Mouse (Mus musculus) adrenal gland, postnatal 10 days (tissue): ENCODE results near the gene Acox2. TPM values are rescaled to one million over a fixed set of nuclear protein-coding genes. Genes with fewer than 3 reads are reported as not detected.

ENCODE experiments used
- DNase-seq: peaks from one replicate; pipeline ENCODE4 v3.0.0; 2021; ENCODE audit warnings: mixed read lengths
- total RNA-seq, 2 experiments: library from RNA; stranded (reverse); gene quantifications; 2 replicates each; pipeline ENCODE4 v1.2.3; 2021

The Acox2 gene
- total RNA-seq, 2 experiments from 2014 or later: 16.0 to 37.1 TPM

GRCm38 (mm10) chr14:8214299-8215207, 44.6 kb downstream of the Acox2 start:
- DNase-seq: peak; percentile 88

GRCm38 (mm10) chr14:8213803-8214224, 45.3 kb downstream of the Acox2 start, which contains the start of gene Kctd6:
Gene Kctd6 (plus strand): TSS chr14:8214140.
- DNase-seq: peak; percentile 100

DNA sequence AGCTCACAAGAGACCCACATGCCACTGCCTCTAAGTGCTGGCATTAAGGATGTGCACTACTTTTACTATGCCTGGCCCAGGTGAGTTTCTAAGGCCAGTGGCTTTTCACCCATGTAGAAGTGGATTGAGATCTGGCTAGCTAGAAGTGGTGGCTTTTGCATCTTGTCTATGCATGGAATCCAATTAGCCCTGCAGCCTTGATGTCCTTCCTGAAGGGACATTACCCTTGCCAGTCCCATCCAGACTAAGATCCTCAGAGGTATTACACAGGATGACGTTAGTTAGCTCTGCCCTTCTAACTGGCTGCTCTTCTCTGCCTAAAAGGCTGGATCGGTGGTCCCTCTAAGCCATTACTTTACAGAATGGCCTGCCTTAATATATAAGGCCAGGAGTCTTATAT, 46.2 kb downstream of the Acox2 start:
- no peak for DNase-seq

GRCm38 (mm10) chr14:8209896-8210295, 49.3 kb downstream of the Acox2 start:
- no peak for DNase-seq

GRCm38 (mm10) chr14:8208876-8209275, 50.3 kb downstream of the Acox2 start:
- peak; percentile 29 for DNase-seq

GRCm38 (mm10) chr14:8207543-8207942, 51.6 kb downstream of the Acox2 start:
- DNase-seq: no peak

DNA sequence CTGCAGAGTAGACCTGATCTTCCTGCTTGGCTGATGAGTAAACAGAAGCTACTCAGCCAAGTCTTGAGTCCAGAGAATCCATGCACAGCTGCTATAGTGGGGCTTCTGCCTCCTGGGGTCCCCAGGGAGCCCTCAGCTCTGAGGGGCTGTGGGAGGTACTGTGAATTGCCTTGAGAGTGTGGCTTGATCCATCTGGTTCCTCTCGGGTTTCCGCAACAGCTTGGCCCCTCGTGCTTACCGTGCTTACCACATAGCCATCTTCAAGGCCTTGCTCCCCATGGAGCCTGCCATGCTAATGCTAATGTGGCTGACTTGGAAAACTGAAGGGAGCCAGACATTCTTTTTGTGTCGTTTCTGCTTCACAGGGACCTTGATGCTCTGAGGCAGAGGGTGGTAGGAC, 52.0 kb downstream of the Acox2 start:
- DNase-seq: no peak

DNA sequence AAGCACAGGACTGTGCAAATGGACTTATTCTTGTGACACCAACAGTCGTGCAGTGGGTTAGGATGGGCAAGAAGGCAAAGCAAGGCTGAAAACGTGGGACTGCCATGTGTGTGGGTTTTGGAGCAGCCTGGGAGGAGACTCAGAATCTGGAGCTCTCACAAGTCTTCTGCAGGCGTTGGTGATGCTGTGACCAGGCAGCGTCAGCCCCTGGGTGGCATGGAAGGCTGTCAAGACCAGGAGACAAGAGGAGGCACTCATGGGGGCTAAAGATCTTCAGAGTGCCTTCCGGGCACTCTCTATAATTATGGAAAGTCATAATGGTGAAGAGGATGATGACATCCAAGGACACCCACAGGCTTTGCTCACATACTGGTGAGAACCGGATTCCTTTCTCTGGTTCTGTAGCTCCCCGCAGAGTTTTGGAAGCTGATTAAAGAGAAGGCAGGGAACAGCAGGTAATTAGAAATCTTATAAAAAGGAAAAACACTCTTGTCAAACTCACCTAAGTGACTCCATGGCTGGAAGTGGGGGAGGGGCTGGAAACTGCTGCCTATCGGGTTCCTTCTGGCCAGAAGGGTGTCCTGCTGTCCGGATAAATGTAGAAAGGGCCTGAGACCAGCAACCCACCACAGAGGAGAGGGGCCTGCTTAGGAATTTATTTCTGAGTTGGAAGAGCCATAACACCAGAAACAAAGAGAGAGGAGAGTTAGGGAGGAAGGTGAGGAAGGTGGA, 52.8 kb downstream of the Acox2 start:
- no peak for DNase-seq

GRCm38 (mm10) chr14:8201715-8202114, 57.4 kb downstream of the Acox2 start:
- no peak for DNase-seq

DNA sequence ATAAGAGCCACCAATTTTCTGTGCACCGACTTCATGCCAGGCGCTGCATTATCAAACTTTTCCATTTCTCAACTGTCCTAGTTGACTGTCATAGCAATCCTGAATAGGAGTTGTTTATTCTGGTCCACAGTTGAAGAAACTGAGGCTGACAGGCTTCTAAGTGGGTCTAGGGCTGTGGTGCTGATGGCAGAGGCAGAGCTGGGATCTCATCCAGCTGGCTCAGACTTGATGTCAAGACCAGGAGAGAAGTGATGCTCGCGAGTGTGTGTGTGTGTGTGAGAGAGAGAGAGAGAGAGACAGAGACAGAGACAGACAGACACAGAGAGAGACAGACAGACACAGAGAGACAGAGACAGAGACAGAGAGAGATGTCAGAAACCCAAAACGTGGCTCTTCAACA, 58.4 kb downstream of the Acox2 start:
- no peak for DNase-seq

- DNase-seq: no peak
Measured at GRCm38 (mm10) chr14:8192727-8193126, 66.4 kb downstream of the Acox2 start.

GRCm38 (mm10) chr14:8191331-8191965, 67.7 kb downstream of the Acox2 start:
- no peak for DNase-seq

GRCm38 (mm10) chr14:8190556-8190955, 68.6 kb downstream of the Acox2 start:
- DNase-seq: no peak

- DNase-seq: peak; percentile 49
Measured at GRCm38 (mm10) chr14:8186278-8187045, 72.7 kb downstream of the Acox2 start.

DNA sequence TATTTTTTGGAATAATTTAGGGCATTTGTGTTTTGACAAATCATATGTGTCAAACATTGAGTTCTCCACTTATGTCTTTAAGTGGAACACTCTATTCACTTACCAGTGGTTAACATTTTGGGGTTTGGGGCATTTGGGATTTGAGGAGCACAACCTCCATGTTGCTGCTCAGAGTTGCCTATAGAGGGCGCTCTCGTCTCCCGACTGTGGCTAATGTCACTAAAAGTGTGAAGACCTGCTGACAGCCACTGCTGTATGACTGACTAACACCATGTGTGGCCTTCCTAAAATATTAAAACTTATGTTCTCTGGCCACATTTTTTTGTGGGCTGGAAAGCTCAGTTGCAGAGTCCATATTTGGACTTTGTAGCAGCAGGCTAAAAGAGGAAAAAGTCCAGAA, 75.8 kb downstream of the Acox2 start:
- DNase-seq: no peak

GRCm38 (mm10) chr14:8180371-8181035, 78.7 kb downstream of the Acox2 start:
- no peak for DNase-seq

DNA sequence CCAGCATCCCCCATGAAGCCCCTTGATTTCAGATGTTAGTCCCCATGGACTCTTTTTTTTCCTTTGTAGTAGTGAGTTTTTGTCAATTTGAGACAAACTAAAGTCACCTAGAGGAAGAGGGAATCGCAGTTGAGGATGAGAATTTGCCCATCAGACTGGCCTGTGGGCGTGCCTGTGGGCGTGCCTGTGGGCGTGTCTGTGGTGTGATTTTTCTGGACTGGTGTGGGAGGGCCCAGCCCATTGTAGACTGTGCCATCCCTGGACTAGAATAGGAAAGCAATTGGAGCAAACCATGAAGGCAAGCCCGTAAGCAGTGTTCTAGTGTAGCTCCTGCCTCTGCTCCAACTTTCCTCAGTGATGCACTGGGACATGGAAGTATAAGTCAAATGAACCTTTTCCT, 82.9 kb downstream of the Acox2 start:
- DNase-seq: peak; percentile 46
